Mouse (Mus musculus) myocyte (in vitro differentiated cells): ENCODE results near the gene Tuba3b. TPM values are rescaled to one million over a fixed set of nuclear protein-coding genes. Genes with fewer than 3 reads are reported as not detected.
A peak's percentile ranks its signal among the peaks of the same experiment; 100 is the strongest.

Experiments
- H3K27me3 ChIP-seq: one replicate; pipeline ENCODE4 v1.6.1; 2011; ENCODE audit not compliant: control insufficient read depth, insufficient read depth, insufficient read length
- H3K36me3 ChIP-seq: one replicate; pipeline ENCODE4 v1.6.1; 2011; ENCODE audit not compliant: control insufficient read depth, insufficient read depth
- H3K4me2 ChIP-seq: one replicate; pipeline ENCODE4 v1.6.1; 2011; ENCODE audit warnings: low read depth, control low read depth
- H3K4me3 ChIP-seq: one replicate; pipeline ENCODE4 v1.5.1; 2011; ENCODE audit warnings: mild to moderate bottlenecking, control low read depth, moderate library complexity
- H3K79me2 ChIP-seq: one replicate; pipeline ENCODE4 v1.6.1; 2011; ENCODE audit not compliant: control insufficient read depth, insufficient read depth
- H3ac ChIP-seq: one replicate; pipeline ENCODE4 v1.6.1; 2011; ENCODE audit not compliant: control insufficient read depth, insufficient read length
- CEBPB ChIP-seq: IDR thresholded peaks from 2 replicates; pipeline ENCODE4 v1.6.1; 2011; ENCODE audit warnings: mild to moderate bottlenecking, moderate library complexity; ENCODE audit not compliant: poor library complexity, insufficient read depth, severe bottlenecking
- E2F4 ChIP-seq: IDR thresholded peaks from one replicate; pipeline ENCODE4 v1.6.1; 2011; ENCODE audit warnings: mild to moderate bottlenecking, control low read depth, moderate library complexity; ENCODE audit not compliant: insufficient read depth
- MAX ChIP-seq: IDR thresholded peaks from one replicate; pipeline ENCODE4 v1.6.1; 2011; ENCODE audit warnings: low read depth, mild to moderate bottlenecking, control low read depth
- MYOD1 ChIP-seq, 3 experiments: IDR thresholded peaks; one replicate each; pipeline ENCODE4 v1.6.1; 2011; ENCODE audit warnings: control low read depth in 2 of 3, low read depth in 2 of 3, mild to moderate bottlenecking in 2 of 3, moderate library complexity in 1 of 3; ENCODE audit not compliant: insufficient read length in 2 of 3, control insufficient read depth in 1 of 3
- MYOG ChIP-seq, 3 experiments: IDR thresholded peaks; one replicate each; pipeline ENCODE4 v1.6.1; 2011; ENCODE audit warnings: control low read depth in 2 of 3, low read depth in 2 of 3, mild to moderate bottlenecking in 2 of 3; ENCODE audit not compliant: insufficient read length in 2 of 3, control insufficient read depth in 1 of 3, insufficient read depth in 1 of 3
- POLR2A ChIP-seq: IDR thresholded peaks from one replicate; pipeline ENCODE4 v1.6.1; 2011; ENCODE audit warnings: low read depth, mild to moderate bottlenecking, control low read depth, moderate library complexity; ENCODE audit not compliant: insufficient read length
- POLR2AphosphoS2 ChIP-seq: IDR thresholded peaks from one replicate; pipeline ENCODE4 v1.6.1; 2011; ENCODE audit warnings: low read depth, control low read depth; ENCODE audit not compliant: insufficient read length
- REST ChIP-seq: IDR thresholded peaks from one replicate; pipeline ENCODE4 v1.6.1; 2011; ENCODE audit warnings: mild to moderate bottlenecking, control low read depth, moderate library complexity; ENCODE audit not compliant: insufficient read depth, insufficient read length
- SRF ChIP-seq: IDR thresholded peaks from one replicate; pipeline ENCODE4 v1.6.1; 2011; ENCODE audit warnings: low read depth; ENCODE audit not compliant: control insufficient read depth, insufficient read length
- TCF12 ChIP-seq: IDR thresholded peaks from one replicate; pipeline ENCODE4 v1.6.1; 2011; ENCODE audit warnings: mild to moderate bottlenecking, control low read depth; ENCODE audit not compliant: poor library complexity, insufficient read depth, severe bottlenecking
- TCF3 ChIP-seq: IDR thresholded peaks from one replicate; pipeline ENCODE4 v1.6.1; 2011; ENCODE audit warnings: low read depth, control low read depth; ENCODE audit not compliant: insufficient read length
- USF1 ChIP-seq: IDR thresholded peaks from one replicate; pipeline ENCODE4 v1.6.1; 2011; ENCODE audit warnings: low read depth, mild to moderate bottlenecking, control low read depth, moderate library complexity
- polyA plus RNA-seq: library from polyadenylated mRNA; unstranded; fragments of >200 nt; fragmentation: generic; extraction: Trizol; gene quantifications from one replicate; pipeline ENCODE4 v1.2.1, GENCODE M21; 2012; ENCODE audit warnings: missing spikeins

Tuba3b gene
- polyA plus RNA-seq, 1 experiment, result not detected

DNA sequence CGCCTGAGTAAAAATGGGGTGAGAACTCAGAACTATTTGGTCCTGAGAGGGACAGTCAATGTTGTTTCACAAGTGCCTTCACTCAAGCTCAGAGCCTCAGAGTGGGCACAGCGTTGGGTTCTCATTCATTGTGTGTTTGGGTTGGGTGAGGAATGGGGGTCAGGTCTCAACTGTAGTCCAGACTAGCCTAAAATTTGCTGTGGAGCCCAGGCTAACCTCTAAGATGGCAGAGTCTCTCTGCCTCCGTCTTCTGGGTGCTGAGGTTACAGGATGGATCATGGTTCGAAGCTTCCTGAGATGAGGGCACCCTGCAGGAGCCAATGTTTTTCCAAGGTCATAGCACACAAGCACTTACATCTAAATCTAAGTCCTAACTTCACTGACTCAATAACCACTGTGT, 38.8 kb upstream of the Tuba3b start:
- Histone ChIP-seq H3K4me3 (no peak overlapping the region), H3ac (no peak overlapping the region), H3K27me3 (peaks cover 10% of the 10 kb centered on the region), H3K4me2 (no peak overlapping the region), H3K79me2 (no peaks in the 10 kb centered on the region), H3K36me3 (no peaks in the 10 kb centered on the region)
- TF ChIP-seq MAX (no peak), E2F4 (no peak), SRF (no peak), CEBPB (no peak), TCF3 (no peak), MYOD1 (IDR thresholded peaks at IDR 0.05; ENCODE audit: control insufficient read depth in 1 of 3, insufficient read length in 2 of 3, low read depth in 2 of 3) (no peak), REST (no peak), MYOG (IDR thresholded peaks at IDR 0.05; ENCODE audit: control insufficient read depth in 1 of 3, insufficient read depth in 1 of 3, insufficient read length in 2 of 3, low read depth in 2 of 3) (no peak), USF1 (no peak), POLR2A (no peak), POLR2AphosphoS2 (no peak)

DNA sequence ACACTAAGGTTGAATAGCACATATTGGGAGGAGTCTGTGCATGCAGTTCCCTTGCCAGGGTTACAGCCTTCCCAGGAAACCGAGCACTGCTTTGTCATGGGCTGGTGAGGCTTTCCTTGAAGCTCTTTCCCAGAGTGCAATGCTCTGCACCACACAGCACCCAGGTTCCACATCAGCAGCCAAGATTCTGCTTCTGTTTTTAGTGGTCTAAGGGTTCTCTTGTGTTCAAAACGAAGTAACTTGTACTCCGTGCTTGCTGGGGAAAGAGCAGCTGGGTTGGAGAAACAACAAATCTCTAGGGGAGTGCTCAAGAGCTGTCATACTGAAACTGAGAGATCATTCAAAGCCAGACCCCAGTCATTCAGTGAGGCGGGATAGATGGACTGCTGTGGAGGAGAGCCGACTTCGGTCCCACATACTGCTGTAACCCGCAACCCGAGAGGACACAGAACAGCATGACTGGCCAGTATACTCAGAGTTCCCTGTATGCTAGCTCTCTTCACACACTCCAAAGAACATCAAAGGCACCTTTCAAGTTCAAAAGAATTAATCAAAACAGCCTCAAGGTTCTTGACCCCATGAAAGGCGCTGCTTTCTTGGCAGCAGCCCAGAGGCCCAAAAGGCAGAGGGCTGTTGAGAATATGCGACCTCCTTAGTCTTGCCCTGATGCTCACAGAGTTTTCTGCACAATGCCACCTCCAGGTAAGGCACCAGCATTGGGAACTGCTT, 36.9 kb upstream of the Tuba3b start:
- Histone ChIP-seq H3K36me3 (no peaks in the 10 kb centered on the region), H3K27me3 (peaks cover 10% of the 10 kb centered on the region), H3K79me2 (no peaks in the 10 kb centered on the region), H3ac (no peak overlapping the region), H3K4me2 (no peak overlapping the region), H3K4me3 (no peak overlapping the region)
- TF ChIP-seq TCF3, result no peak
- TF ChIP-seq MAX, result no peak
- TF ChIP-seq POLR2AphosphoS2, result no peak
- no peak for TF ChIP-seq REST
- no peak for TF ChIP-seq USF1
- no peak for TF ChIP-seq SRF
- no peak for TF ChIP-seq E2F4
- TF ChIP-seq TCF12, result no peak
- TF ChIP-seq MYOD1 (IDR thresholded peaks at IDR 0.05; ENCODE audit: control insufficient read depth in 1 of 3, insufficient read length in 2 of 3, low read depth in 2 of 3), result no peak

- H3K36me3 ChIP-seq, result no peaks in the 10 kb centered on the region
- peaks cover 10% of the 10 kb centered on the region for H3K27me3 ChIP-seq
- H3K4me3 ChIP-seq, result no peak overlapping the region
- TF ChIP-seq TCF3 (no peak), MYOD1 (IDR thresholded peaks at IDR 0.05; ENCODE audit: control insufficient read depth in 1 of 3, insufficient read length in 2 of 3, low read depth in 2 of 3) (no peak), CEBPB (no peak), REST (no peak), E2F4 (no peak), SRF (no peak), MAX (no peak), USF1 (no peak), POLR2AphosphoS2 (no peak), MYOG (IDR thresholded peaks at IDR 0.05; ENCODE audit: control insufficient read depth in 1 of 3, insufficient read depth in 1 of 3, insufficient read length in 2 of 3, low read depth in 2 of 3) (no peak), TCF12 (no peak), POLR2A (no peak)
- no peak overlapping the region for H3K4me2 ChIP-seq
- H3K79me2 ChIP-seq, result no peaks in the 10 kb centered on the region
- H3ac ChIP-seq, result no peak overlapping the region
Measured at GRCm38 (mm10) chr6:145579761-145580160, 35.8 kb upstream of the Tuba3b start.

- no peak overlapping the region for H3K4me3 ChIP-seq
- H3K79me2 ChIP-seq, result no peaks in the 10 kb centered on the region
Measured at GRCm38 (mm10) chr6:145581366-145582170, 34.0 kb upstream of the Tuba3b start.

More at GRCm38 (mm10) chr6:145581366-145582170, 34.0 kb upstream of the Tuba3b start:
- no peak for TF ChIP-seq MAX
- no peak for TF ChIP-seq POLR2AphosphoS2
- no peak for TF ChIP-seq REST
- no peak for TF ChIP-seq TCF3
- TF ChIP-seq MYOG (IDR thresholded peaks at IDR 0.05; ENCODE audit: control insufficient read depth in 1 of 3, insufficient read depth in 1 of 3, insufficient read length in 2 of 3, low read depth in 2 of 3), result peak in 2 of 3 experiments; percentile 5 to 19
- TF ChIP-seq TCF12, result no peak
- Histone ChIP-seq H3K4me2 (no peak overlapping the region), H3K36me3 (no peaks in the 10 kb centered on the region), H3ac (no peak overlapping the region), H3K27me3 (peaks cover 10% of the 10 kb centered on the region)
